Mouse (Mus musculus): ENCODE results near the gene Prkrip1. TPM values are rescaled to one million over a fixed set of nuclear protein-coding genes. Genes with fewer than 3 reads are reported as not detected.

The Prkrip1 gene
- 44.2 and 46.6 TPM in 2 replicates for polyA plus RNA-seq (2015; fragmentation: Nextera tagmentation; extraction: Ambion mirVana)

- ATAC-seq (replicated peaks; ENCODE audit: low FRiP score, low read depth) (peak; percentile 87), DNase-seq (ENCODE audit: low spot score) (peak; percentile 97)
- Histone ChIP-seq H3K4me3 (replicated peaks; ENCODE audit: low read depth, low read length) (peak within 1 kb of the TSS; percentile 97), H3K4me2 (ENCODE audit: low read length) (peak within 1 kb of the TSS; percentile 90), H3K4me1 (replicated peaks; ENCODE audit: insufficient read depth, low read length) (peaks cover 6% of the 10 kb centered on the region), H3K36me3 (ENCODE audit: insufficient read depth, low read length) (peaks cover 19% of the 10 kb centered on the region), H3K27me3 (ENCODE audit: insufficient read depth, low read length) (no peaks in the 10 kb centered on the region), H3K27ac (peak within 1 kb of the TSS; percentile 90), H3K9ac (ENCODE audit: low read depth, low read length) (peak within 1 kb of the TSS; percentile 90), H3K9me3 (replicated peaks; ENCODE audit: low read length) (no peaks in the 10 kb centered on the region)
- TF ChIP-seq CTCF (IDR thresholded peaks at IDR 0.05; ENCODE audit: low read depth), result no peak
- WGBS, result under 1% methylated on average over 62 of the region's 62 CpGs
Measured at GRCm38 (mm10) chr5:136198474-136199391, at the start of gene Prkrip1. TSS of gene Prkrip1 (minus strand) at chr5:136198963.

- no peak overlapping the region for H3K4me2 ChIP-seq (ENCODE audit: low read length)
- H3K4me3 ChIP-seq (replicated peaks; ENCODE audit: low read depth, low read length), result no peak overlapping the region
- no peak for TF ChIP-seq CTCF (IDR thresholded peaks at IDR 0.05; ENCODE audit: low read depth)
- H3K9me3 ChIP-seq (replicated peaks; ENCODE audit: low read length), result no peaks in the 10 kb centered on the region
- peaks cover 4% of the 10 kb centered on the region; the same call in 1 of the 2 replicates for H3K4me1 ChIP-seq (replicated peaks; ENCODE audit: insufficient read depth, low read length)
- WGBS, result 61% methylated on average over 6 of the region's 6 CpGs
- no peak overlapping the region for H3K9ac ChIP-seq (ENCODE audit: low read depth, low read length)
- H3K27me3 ChIP-seq (ENCODE audit: insufficient read depth, low read length), result no peaks in the 10 kb centered on the region
- 0 out of 2 replicates have a peak, but pooled peaks cover 4% of the 10 kb centered on the region for H3K36me3 ChIP-seq (ENCODE audit: insufficient read depth, low read length)
- no peak for DNase-seq (ENCODE audit: low spot score)
- ATAC-seq (replicated peaks; ENCODE audit: low FRiP score, low read depth), result no peak
- H3K27ac ChIP-seq, result no peak overlapping the region
Measured at GRCm38 (mm10) chr5:136248441-136248840, 49.7 kb upstream of the Prkrip1 start.

DNA sequence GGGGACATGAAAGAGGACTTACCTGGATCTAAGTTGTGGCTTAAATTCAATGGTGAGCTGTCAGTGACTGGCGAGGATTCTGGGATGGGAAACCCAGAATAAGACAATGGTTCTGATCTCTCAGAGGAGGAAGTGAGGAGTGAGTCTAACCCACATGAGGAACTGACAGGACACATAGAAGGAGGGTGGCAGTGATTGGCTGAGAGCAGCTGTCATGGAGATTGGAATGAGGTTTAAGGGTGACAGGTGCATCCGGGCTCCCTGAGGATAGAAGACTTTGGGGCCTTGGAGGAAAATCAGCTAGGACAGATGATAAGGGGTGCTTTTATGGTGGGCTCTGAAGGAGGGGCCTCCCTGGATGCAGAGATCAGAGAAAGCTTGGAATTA is 47.7 kb upstream of the Prkrip1 start, which contains the start of gene Sh2b2:
Gene Sh2b2 (minus strand): TSS at position 105 of the 387 bp plus-strand sequence.
- no peak within 1 kb of the TSS for H3K9ac ChIP-seq (ENCODE audit: low read depth, low read length)
- peak within 1 kb of the TSS; percentile 98 for H3K4me2 ChIP-seq (ENCODE audit: low read length)
- no peak for DNase-seq (ENCODE audit: low spot score)
- peak within 1 kb of the TSS; percentile 82 for H3K4me3 ChIP-seq (replicated peaks; ENCODE audit: low read depth, low read length)
- no peaks in the 10 kb centered on the region for H3K9me3 ChIP-seq (replicated peaks; ENCODE audit: low read length)
- peaks cover 4% of the 10 kb centered on the region; the same call in 1 of the 2 replicates for H3K4me1 ChIP-seq (replicated peaks; ENCODE audit: insufficient read depth, low read length)
- TF ChIP-seq CTCF (IDR thresholded peaks at IDR 0.05; ENCODE audit: low read depth), result no peak
- H3K27ac ChIP-seq, result peak within 1 kb of the TSS; percentile 83; the same call in 1 of the 2 replicates
- ATAC-seq (replicated peaks; ENCODE audit: low FRiP score, low read depth), result no peak
- H3K36me3 ChIP-seq (ENCODE audit: insufficient read depth, low read length), result no peaks in the 10 kb centered on the region
- H3K27me3 ChIP-seq (ENCODE audit: insufficient read depth, low read length), result no peaks in the 10 kb centered on the region
- 92% methylated on average over 2 of the region's 2 CpGs for WGBS

DNA sequence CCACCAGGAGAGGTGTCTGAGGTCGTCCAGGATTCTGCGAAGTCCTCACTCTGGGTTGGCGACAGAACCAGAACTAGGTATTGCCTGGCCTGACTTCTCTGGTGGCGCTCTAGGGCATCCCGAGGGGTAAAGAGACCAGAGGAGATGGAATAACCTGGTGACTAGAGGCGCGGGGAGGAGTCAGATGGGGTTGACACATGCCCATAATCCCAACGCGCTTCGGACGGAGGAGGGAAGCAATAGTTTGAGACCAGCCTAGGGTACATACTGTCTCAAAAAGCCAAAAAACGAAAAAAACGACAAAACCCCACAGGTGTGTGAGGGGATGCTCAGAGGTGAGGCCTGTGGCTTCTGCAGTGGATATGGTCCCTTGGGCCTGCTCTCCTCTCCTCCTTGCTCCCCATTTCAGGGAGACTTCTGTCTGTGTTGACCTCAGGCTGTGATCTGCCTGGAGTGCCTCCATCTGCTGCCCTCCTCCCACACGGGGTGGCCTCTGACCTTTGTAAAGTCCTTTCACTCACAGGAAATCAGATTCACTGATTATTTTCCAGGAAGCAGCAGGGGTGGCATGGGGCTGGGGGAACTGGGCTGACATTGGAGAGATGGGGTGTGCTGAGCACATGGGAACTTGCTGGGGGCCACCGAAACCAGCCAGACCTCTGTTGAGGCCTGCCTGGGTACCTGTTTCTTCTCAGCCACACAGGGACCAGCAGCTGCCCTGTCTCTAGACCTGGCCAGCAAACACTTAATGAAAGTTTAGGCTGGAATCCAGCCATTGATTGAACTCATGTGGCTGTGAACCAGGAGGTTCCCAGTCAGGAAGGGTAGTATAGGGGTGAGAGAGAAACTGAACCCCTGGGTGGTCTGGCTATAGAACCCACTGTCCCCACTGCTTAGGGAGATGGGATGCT is 47.0 kb upstream of the Prkrip1 start:
- Histone ChIP-seq H3K27ac (peak overlapping the region; percentile 83; the same call in 1 of the 2 replicates), H3K36me3 (ENCODE audit: insufficient read depth, low read length) (no peaks in the 10 kb centered on the region), H3K4me1 (replicated peaks; ENCODE audit: insufficient read depth, low read length) (peaks cover 4% of the 10 kb centered on the region; the same call in 1 of the 2 replicates), H3K9ac (ENCODE audit: low read depth, low read length) (no peak overlapping the region), H3K27me3 (ENCODE audit: insufficient read depth, low read length) (no peaks in the 10 kb centered on the region), H3K4me2 (ENCODE audit: low read length) (peak overlapping the region; percentile 98), H3K4me3 (replicated peaks; ENCODE audit: low read depth, low read length) (peak overlapping the region; percentile 82), H3K9me3 (replicated peaks; ENCODE audit: low read length) (no peaks in the 10 kb centered on the region)
- WGBS, result 13% methylated on average over 15 of the region's 15 CpGs
- ATAC-seq (replicated peaks; ENCODE audit: low FRiP score, low read depth) (0 out of 2 replicates have a peak, but pooled peaks have one; percentile 10), DNase-seq (ENCODE audit: low spot score) (no peak)
- TF ChIP-seq CTCF (IDR thresholded peaks at IDR 0.05; ENCODE audit: low read depth), result peak; percentile 1

DNA sequence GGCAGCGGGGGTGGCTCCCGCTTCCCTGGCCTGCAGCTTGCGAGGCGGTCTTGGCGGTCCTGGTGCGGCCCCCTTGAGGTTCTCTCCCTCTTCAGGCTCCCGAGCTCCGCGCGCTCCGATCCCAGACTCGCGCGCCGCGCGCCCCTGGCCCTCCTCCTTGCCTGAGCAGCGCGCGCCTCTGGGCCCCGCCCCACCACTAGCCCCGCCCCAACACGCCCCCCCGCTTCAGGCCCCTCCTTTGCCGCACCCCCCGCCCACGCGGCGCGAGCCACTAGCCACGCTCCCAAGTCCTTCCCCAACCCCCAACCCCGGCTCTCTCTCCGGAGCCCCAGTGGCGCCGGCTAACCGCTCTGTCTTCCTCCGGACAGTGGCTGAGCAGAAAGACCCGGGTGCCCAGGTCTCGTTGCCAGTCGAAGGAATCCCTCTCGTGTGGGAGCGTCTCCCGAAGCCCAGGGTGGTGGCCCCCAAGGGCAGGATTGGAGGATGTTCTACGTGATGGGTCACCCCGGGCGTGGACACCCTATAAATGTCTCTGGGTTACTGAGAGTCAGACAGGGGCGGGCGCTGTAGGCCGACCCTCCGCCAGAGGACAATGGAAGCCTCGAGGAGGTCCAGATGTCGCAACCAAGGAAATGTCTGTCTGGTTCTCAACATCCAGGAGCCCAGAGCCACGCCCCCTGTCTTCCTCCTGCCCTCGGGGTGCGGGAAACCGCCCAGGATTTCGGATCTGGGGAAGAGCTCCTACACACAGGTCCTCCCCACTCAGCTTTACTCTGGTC is 46.2 kb upstream of the Prkrip1 start:
- WGBS, result 1% methylated on average over 47 of the region's 57 CpGs
- H3K9ac ChIP-seq (ENCODE audit: low read depth, low read length), result peak overlapping the region; percentile 67
- H3K9me3 ChIP-seq (replicated peaks; ENCODE audit: low read length), result no peaks in the 10 kb centered on the region
- H3K4me3 ChIP-seq (replicated peaks; ENCODE audit: low read depth, low read length), result peak overlapping the region; percentile 82
- ATAC-seq (replicated peaks; ENCODE audit: low FRiP score, low read depth) (peak; percentile 59), DNase-seq (ENCODE audit: low spot score) (peak; percentile 90)
- H3K4me1 ChIP-seq (replicated peaks; ENCODE audit: insufficient read depth, low read length), result peaks cover 4% of the 10 kb centered on the region; the same call in 1 of the 2 replicates
- no peaks in the 10 kb centered on the region for H3K27me3 ChIP-seq (ENCODE audit: insufficient read depth, low read length)
- peak; percentile 40 for TF ChIP-seq CTCF (IDR thresholded peaks at IDR 0.05; ENCODE audit: low read depth)
- H3K4me2 ChIP-seq (ENCODE audit: low read length), result peak overlapping the region; percentile 98
- H3K36me3 ChIP-seq (ENCODE audit: insufficient read depth, low read length), result no peaks in the 10 kb centered on the region
- peak overlapping the region; percentile 83 for H3K27ac ChIP-seq

All from kidney, postnatal 0 days (tissue).